Mouse (Mus musculus) gastrocnemius, postnatal 36 days (tissue): ENCODE measurements at regions not wholly inside any gene's neighbourhood (a gene's known extent, or its start where the extent isn't known, plus 50 kb on each side); places are given as distances from the start of the nearest gene placed in this dataset.

ENCODE experiments used
- DNase-seq, 2 experiments: peaks; one replicate each; pipeline ENCODE4 v3.0.0; 2022
- intact Hi-C: fragments of 180-260 bp; cut with DNase I; formaldehyde crosslinking; loops from one replicate; pipeline ENCODE4 v1.15.1; 2025

DNA sequence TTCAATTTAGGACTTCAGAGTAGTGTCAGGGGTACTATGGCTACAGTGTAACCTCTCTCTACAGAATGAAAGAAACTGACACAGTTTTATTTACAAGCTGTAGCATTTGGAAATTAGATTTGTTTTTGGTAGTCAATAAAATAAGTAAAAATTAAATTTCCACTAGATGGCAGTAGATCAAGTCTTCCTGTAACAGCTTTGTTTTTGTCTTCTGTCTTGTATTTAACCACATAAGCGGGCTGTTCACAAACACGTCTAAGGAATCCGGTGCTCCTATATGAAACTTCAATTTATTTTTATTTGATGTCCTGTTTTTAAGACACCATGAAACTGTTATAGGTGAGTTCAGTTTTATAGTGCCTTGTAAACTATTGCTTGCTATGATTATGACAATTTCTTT is 238.8 kb downstream of the Usp25 start:
- no peak for DNase-seq
- intact Hi-C loops, result loop anchor here (5.0 to 10.0 kb wide), 2 partner anchors 190 to 902 kb away; no protein-coding TSS in a partner anchor

GRCm38 (mm10) chr16:77251422-77251821 is 237.9 kb downstream of the Usp25 start:
- intact Hi-C loops, result loop anchor here (5.0 to 10.0 kb wide), 2 partner anchors 191 to 903 kb away; no protein-coding TSS in a partner anchor
- no peak for DNase-seq

- no peak for DNase-seq
- intact Hi-C loops, result no loop called here
These were observed 227.4 kb downstream of the Usp25 start for GRCm38 (mm10) chr16:77240876-77241275.

GRCm38 (mm10) chr16:77239176-77239790 is 225.8 kb downstream of the Usp25 start:
- intact Hi-C loops, result no loop called here
- no peak for DNase-seq

GRCm38 (mm10) chr16:77238358-77239175 is 225.1 kb downstream of the Usp25 start:
- DNase-seq, result no peak
- intact Hi-C loops, result no loop called here

DNA sequence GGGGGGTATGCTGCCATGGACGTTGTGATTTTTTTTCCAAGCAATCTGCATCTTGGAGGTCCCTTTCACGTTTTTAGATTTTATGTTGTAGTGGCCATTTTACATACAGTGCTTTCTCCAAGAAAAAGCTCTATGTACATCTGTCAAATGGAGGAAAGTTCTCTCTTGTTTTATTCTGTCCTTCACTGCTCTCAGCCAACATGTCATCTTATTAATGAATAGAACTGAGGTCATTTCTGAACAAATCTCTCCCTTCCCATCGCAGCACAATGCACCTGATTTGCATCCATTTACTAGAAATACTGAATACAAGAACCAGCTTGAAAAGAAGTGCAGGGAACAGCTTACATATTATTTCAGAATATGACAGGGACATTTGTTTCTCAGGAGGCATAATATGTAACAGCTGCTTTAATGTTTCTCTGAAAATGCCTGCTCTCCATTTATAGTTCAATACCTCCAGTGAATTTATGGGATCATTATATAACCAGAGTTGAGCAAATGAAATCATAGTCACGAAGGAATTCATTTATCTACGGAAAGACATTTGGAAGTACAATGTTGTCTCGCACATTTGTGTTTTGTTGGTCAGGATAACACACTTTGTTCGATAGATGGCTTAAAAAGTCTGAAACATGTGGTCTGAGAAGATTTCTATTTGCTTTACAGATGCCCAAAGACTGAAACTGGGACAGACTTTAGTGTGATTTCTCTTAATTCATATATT is 224.3 kb downstream of the Usp25 start:
- intact Hi-C loops, result no loop called here
- no peak for DNase-seq

DNA sequence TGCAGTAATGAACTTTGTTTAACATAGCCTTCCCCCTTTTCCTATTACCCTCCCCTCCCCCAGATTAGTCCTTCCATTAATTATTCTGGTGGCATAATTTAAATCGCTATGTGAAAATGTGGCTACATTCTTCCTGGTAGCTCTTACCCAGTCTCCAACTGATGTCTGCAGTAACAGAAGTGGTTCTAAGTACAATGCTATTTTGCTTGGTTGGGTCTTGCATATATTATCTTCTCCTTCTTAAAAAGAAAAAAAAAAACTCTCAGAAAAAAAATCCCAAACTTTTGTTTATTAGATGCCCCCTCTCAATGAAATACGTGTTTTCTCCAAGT is 223.7 kb downstream of the Usp25 start:
- DNase-seq, result no peak
- intact Hi-C loops, result no loop called here

DNA sequence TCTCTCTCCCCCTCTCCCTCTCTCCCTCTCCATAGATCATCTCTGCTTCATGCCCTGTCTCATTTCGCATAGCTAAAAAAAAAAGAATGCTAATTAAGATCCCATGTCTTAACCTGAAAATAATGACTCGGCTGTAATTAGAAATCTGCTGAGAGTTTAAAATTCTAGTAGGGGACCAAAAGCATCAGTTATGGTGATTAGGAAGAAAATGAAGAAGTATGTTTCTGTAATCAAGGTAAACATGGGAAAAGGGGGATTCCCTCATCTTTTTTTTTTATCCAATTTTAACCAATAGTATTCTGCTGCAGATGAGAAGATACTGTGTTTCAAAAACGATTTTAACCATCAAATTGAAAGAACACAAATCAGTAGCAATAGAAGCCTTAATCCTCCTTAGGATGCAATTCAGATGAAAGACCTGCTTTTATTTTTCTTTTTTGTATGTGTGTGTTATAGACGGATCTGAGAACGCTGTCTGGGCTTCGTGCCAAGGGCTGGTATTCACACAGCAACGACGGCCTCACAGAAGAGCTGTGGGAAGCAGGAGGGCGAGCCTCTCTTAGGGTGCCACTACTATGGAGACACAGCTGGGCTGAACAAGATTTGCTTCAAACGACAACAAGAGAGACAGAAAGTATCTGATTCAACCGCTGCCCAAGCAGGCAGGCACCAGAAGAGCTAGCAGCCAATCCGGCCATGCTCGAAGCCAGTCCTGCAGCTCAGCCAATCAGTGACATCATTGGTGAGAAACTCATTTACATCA is 223.2 kb downstream of the Usp25 start:
- DNase-seq, result no peak
- intact Hi-C loops, result no loop called here

DNA sequence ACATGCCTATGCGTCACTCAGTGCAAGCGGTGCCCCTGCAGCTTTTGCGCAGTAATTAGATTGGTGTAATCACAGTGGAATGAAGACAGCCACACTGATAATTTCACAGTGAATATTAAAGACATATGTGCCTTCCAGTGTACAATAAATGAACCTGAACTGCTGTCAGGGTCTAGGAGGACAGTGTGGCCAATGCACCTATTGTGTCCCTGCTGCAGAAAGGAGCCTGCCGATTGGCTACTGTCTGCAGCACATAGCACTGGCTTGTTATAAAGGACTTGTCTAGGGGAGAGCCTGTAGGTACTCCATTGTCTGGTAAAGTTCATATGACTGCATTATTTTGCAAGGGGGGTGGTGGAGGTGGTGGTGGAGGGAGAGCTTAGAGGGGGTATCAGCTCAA is 222.5 kb downstream of the Usp25 start:
- intact Hi-C loops, result no loop called here
- no peak for DNase-seq

- intact Hi-C loops, result no loop called here
- DNase-seq, result no peak
These were observed 221.9 kb downstream of the Usp25 start for GRCm38 (mm10) chr16:77235449-77235848.
